Mouse (Mus musculus): ENCODE results near the gene Rnf123.
A peak's percentile ranks its signal among the peaks of the same experiment; 100 is the strongest.

Rnf123 gene

DNA sequence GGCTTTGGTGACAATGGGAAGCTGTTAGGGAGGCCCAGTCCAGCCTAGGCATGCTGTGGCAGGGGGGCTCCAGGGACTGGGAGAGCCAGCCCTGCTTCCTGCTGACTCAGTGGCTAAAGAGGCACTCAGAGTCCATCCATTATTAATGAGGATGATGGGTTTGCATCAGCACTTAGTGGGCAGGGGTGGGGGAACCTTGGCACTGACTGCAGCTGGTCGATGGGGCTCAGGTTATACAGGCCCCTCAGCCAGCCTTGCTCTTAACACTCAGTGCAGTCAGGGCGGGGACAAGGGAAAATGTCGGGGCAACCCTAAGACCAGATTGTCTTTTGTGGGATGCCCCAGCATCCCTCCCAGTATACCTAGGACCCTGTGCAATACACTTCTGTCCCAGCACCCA lies 21.0 kb downstream of the Rnf123 start:
- DNase-seq, result no peak

DNA sequence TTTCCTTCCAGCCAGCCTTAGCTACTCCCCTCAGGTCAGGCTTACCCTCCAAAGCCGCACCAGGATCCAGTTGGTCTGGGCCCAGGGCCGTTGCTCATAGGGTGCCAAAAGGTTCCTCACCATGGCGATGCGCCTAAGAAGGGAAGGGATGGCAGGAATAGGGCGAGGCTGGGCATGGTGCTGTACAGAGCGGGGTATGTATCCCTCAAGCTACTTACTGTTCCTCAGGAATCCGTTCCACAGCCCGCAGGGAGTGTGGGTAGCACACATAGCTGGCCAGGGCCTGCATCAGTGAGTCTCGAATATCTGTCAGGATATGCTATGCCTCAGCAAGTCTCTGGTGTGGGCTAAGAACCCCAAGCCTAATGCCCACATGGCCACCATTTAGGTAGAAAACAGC lies 24.9 kb downstream of the Rnf123 start:
- DNase-seq, result peak; percentile 7 to 8

DNA sequence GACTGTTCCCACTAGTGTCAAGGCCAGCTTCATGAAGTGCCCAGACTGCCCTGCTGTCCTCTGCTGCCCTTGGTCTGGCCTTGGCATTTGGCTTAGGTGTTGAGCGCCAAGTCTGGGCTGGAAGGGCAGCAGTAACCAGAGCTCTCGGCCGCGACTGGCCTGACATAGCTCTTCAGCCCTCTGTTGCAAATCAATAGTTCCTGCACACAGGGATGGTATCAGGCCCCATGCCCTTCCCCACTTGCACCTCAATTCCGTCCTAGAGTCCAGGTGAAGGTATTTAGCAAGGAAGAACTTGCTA lies 25.9 kb downstream of the Rnf123 start:
- DNase-seq, result peak; percentile 5 to 11

DNA sequence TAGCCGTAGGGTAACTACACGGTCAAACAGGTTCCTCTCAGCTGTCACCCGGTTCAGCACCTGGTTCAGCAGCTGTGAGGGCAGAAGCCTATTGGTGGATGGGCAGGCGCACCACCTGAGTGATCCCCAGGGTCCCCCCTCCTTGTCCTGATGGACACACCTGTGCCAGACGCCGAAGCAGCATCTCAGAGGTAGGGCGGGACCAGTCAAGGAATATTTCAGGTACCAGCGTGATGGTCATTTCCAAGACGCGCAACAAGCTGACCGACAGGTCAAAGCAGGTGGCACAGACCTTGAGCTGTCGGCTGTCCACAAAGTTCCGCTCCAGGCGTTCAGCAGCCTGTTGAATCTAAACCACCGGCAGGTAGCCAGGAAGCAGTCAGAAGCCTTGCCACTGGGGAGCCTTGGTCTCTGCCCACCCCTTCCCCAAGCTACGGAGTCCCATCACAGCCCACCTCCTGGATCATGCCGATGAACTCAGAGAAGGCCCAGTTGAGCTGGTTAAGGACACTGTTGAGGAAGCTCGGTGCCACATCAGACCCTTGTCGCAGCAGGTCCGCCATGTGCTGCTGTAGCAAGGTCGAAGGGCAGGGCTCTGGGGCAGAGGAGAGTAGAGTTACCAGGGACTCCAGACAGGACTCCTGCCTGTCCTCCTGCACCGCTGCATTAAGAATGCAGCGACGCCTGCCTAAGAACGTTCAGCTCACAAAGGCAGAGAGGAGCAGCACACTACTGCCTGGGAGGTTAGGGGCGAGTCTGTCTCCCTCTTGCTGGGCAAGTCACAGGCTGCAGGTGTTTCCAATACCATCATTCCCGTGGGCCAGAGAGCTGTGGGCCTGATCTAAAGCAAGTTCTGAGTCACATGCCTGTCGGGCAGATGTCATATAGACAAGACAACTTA lies 26.5 kb downstream of the Rnf123 start:
- peak; percentile 5 to 9 for DNase-seq

DNA sequence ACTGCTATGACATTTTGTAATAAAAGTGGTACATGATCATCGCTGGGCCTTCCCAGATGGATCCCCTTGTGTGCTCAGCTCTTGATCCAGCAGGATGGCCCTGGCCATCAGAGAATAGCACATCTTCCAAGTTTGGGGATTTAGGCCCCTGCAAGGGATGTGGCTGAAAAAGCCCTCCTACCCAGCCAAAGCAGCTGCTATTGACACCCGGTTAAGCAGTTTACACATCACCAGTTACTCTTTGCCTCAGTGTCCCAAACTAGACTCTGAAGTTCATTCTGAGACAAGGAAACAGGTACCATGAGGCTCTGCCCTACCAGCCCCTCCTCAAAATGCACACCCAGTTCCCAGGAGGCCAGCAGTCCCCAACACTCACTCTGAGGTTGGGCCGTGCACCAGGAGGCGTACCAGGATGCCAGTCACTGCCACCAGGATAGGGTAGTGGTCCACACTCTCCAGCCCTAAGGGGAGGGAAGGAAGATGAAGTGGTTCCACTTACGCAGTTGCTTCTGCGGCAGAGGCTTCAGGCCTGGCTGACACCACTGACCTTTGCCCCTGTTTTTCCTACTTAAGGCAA lies 27.4 kb downstream of the Rnf123 start:
- DNase-seq, result peak in 1 of 2 experiments; percentile 2

DNA sequence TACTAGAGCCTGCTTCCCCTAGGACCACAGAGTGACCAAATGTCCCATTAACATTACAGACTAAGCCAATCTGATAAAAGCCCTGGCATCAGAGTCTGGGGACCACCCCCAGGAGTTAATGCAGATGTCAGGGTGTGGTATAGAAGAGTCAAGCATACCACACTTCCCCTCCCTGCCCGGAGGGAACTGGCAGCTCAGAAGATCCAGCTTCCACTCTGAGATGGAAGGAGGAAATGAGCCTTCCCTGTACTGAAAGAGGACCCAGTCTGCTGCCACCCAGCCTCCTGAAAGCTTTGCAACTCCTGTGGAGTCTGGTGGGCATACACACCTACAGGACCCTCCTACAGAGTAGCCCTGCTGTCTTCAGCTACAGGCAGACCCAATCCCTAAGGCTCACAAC lies 28.1 kb downstream of the Rnf123 start:
- DNase-seq, result no peak

DNA sequence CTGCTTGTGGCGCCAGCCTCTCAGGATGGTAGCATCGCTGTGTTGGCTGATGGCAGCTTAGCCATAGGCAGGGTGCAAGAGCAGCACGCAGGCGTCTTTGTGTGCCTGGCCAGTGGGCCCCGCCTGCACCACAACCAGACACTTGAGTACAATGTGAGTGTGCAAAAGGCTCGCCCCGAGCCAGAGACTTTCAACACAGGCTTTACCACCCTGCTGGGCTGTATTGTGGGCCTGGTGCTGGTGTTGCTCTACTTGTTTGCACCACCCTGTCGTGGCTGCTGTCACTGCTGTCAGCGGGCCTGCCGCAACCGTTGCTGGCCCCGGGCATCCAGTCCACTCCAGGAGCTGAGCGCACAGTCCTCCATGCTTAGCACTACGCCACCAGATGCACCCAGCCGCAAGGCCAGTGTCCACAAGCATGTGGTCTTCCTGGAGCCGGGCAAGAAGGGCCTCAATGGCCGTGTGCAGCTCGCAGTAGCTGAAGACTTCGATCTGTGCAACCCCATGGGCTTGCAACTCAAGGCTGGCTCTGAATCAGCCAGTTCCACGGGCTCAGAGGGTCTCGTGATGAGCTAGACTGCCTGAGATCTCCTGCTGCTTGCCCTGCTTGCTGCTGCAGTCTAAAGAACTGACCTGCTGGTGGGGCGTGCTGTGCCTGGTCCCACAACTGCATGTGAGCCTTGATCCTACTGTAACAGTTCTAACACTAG lies 28.7 kb downstream of the Rnf123 start:
- no peak for DNase-seq

DNA sequence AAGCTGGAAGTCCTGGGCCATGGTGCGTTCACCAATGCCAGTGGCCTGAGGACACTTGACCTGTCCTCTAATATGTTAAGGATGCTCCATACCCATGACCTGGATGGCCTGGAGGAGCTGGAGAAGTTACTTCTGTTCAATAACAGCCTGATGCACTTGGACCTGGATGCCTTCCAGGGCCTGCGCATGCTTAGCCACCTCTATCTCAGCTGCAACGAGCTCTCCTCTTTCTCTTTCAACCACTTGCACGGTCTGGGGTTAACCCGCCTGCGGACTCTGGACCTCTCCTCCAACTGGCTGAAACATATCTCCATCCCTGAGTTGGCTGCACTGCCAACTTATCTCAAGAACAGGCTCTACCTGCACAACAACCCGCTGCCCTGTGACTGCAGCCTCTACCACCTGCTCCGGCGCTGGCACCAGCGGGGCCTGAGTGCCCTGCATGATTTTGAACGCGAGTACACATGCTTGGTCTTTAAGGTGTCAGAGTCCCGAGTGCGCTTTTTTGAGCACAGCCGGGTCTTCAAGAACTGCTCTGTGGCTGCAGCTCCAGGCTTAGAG lies 29.4 kb downstream of the Rnf123 start:
- DNase-seq, result no peak

DNA sequence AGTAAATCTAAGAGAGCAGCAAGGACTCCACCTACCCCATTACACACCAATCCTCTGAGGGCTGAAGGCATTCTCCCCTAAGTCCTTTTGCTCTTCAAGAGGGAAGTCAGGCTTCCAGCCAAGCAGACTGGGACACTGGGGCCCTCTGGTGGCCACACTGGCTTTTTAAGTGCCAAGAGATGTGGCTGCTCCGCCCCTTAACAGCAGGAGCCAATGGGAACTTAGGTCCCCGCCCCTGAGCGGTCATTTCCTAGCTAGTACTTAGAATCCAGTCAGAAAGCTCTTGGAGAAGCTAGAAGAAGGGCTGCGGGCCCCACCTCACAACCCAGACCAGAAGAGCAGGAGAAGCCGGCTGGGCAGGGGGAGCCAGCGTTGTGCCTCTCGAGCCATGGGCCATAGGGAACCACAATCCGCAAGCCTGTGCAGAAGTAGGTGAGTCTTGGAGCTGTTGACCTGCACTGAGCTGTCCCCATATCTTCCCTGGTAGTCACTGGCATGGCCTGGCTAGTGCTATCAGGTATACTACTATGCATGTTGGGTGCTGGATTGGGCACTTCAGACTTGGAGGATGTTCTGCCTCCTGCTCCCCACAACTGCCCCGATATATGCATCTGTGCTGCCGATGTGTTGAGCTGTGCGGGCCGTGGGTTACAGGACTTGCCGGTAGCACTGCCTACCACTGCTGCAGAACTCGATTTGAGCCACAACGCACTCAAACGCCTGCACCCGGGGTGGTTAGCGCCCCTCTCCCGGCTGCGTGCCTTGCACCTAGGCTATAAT lies 30.1 kb downstream of the Rnf123 start, which contains the start of gene Amigo3:
Gene Amigo3, plus strand, starts transcription at position 275 of the 780 bp plus-strand sequence.
- DNase-seq, result peak; percentile 96

DNA sequence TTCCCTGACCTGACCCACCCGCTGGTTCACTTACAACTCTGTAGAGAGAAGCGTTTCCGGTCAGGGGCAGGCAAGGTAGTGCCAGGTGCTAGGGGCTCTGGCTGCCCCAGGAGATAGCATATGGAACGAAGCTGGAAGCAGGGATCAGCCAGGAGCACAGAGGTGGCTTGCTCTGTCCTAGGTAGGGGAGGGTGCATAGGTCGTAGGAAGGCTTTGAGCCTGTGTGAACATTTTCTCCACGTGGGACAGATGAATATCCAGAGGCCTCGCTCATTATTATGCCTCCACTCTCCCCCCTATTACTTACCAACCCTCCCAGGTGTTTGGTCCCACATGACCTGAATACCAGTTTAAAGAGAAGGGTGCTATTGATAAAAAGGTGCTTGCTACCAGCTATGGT lies 30.7 kb downstream of the Rnf123 start:
- no peak for DNase-seq

DNA sequence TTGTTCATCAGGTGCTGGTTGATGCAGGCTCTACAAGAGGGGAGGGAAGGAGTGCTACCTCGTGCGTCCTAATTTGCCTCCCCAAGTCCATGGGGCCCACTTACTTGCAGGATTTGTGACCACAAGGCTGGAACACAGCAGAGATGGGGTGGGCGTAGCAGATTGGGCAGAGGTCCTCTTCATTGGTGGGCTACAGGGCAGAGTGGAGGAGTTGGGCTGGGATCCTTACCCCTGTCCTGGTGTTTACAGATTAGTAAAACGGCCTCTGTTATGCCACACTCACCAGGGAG lies 31.3 kb downstream of the Rnf123 start:
- DNase-seq, result no peak

DNA sequence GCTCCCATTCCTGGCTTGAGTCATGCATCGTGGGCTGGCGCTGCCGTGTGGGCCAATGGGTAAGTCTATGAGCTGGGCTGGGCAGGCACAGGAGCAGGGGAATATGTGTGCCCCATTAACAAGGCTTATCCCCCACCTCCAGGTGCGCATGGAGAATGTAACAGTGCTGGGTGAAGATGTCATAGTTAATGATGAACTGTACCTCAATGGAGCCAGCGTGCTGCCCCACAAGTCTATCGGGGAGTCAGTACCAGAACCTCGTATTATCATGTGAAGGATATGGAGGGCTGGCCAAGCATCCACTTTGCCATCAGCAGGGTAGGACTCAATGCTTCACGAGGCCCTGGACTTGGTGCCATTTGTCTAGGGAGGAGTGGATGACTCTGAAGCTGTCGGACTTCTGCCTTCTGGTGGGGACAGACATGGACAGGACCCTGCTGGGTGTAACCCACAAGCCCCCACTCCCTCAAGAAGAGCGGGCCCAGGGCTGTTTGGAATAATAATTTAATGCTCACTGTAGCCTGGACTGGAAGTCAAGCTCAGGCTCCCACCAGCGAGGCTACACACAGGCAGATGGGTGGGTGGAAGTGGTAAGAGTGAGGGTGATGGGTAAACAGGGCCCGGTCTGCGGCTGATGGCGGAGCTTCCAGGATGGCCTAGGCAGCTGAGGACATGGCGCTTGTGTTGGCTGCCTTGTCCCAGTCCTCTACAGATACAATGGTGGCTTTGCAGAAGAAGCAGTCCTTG lies 31.8 kb downstream of the Rnf123 start:
- no peak for DNase-seq

DNA sequence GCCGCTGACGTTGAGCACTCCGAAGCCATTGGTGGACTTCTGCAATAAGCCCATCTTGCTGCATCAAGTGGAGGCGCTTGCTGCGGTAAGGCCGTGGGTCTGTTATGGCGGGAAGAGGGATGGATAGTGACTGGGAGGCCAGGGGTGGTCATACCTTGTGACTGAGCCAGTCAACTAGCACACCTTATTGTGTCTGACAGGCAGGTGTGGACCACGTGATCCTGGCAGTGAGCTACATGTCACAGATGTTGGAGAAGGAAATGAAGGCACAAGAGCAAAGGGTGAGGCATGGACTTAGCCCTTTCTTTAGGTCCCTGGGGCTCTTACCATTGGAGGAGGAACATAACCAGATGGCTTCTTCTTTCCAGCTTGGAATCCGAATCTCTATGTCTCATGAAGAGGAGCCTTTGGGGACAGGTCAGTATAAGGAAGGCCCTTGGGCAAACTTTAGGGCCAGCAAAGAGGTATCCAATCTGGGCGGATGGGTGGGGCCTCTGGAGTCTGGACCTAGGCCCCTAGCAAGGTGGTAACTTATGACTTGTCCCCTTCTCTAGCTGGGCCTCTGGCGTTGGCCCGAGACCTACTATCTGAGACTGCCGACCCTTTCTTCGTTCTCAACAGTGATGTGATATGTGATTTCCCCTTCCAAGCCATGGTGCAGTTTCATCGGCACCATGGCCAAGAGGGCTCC lies 33.4 kb downstream of the Rnf123 start:
- no peak for DNase-seq

DNA sequence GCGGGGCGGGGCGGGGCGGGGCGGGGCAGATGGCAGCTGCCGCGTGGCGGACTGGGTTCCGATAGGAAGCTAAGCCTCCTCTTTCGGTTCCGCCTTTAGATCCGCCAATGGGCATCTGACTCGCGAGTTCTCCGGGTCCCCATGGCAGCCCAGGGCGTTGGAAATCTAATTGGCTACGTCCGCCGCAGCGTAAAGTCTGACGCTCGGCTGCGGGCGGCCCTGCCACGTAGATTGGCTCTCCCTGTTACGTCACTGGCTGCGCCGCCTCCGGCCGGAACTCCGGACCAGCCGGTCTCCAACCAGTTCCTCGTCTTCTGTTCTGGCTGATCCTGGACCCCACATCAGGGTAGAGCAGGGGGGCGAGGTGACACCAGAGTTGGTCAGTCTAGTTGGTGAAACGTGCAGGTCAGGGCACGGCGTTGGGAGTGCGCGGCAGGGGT lies 34.1 kb downstream of the Rnf123 start, which contains the start of gene Gmppb:
Gene Gmppb, plus strand, starts transcription at position 227 of the 440 bp plus-strand sequence.
- DNase-seq, result peak; percentile 97 to 98

DNA sequence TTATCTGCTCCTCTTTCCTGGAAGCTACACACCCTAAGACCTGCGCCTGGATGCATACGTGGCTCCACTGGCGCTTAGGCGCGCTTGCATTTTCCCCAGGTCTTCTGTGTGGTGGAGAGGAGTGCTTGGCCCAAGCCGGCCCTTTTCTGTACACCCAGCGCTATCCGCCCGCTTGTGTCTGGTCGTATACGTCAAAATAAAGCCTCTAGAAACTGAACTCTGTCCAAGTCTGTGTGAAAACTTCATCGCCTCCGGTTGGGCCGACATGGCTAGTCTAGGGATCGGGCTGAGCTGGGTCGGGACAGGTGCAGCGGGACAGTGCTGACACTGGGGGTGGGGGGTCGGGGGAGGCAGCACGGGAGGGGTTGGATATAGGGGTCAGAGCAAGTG lies 34.6 kb downstream of the Rnf123 start:
- no peak for DNase-seq

DNA sequence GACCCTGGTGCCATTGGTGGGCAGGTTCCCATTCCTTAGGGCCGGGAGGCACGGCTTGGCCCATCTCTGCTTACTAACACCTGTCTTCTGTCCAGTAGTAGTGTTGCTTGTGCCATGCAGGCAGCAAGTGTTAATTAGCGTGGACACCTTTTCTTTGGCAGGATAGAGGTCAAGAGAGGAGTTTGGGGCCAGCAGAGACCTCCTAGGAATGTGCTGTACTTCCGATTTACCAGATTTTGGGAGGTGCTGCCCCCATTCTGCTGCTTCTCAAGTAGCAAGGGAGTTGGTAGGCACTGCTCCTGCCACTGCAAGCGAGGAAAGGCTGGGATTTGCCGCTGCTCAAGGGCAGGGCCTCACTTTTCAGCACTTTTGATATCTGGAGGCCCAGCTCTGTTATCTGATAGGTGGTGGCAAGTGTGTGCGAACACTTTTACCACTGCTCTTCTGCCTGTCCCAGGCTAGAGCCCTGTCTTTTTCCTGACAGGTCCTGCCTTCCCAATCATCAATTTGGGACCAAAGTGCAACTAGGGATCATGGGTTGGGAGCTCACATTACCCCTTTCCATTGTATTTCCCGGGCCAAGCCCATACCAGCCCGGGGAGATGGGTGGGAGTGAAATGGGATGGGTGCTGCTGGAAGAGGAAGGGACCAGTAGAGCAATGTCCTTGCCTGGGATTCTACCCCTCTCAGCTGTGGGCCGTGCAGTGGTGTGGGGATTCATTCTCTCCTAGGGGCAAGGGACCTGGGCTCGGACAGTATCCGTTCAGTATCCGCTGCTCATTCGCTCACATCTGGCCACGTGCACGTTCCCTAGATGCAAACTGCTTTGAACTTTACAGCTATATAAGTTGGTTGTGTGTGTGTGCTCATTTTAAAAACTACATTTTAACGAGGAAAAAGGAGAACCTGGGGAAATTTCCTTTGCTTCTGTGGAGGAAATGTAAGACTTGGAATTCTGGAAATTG lies 35.3 kb downstream of the Rnf123 start:
- no peak for DNase-seq

DNA sequence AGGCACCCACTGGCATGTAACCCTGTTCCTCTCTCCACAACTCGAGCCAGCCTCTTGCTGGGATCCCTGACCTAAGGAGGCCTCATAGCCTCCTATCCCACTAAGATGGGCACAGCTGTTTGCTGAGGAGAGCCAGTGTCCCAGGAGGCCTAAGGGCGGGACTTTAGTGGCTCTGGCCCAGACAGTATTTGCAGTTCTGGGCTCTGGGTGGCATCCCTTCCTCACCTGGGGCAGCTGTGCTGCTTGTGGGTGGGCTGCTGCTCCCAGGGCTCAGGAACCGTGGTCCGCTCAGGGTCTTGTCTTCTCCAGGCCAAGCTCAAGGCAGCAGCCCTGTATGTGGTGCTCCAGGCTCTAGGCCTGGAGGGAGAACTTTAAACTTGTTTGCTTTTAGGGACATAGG lies 36.6 kb downstream of the Rnf123 start:
- DNase-seq, result no peak

DNA sequence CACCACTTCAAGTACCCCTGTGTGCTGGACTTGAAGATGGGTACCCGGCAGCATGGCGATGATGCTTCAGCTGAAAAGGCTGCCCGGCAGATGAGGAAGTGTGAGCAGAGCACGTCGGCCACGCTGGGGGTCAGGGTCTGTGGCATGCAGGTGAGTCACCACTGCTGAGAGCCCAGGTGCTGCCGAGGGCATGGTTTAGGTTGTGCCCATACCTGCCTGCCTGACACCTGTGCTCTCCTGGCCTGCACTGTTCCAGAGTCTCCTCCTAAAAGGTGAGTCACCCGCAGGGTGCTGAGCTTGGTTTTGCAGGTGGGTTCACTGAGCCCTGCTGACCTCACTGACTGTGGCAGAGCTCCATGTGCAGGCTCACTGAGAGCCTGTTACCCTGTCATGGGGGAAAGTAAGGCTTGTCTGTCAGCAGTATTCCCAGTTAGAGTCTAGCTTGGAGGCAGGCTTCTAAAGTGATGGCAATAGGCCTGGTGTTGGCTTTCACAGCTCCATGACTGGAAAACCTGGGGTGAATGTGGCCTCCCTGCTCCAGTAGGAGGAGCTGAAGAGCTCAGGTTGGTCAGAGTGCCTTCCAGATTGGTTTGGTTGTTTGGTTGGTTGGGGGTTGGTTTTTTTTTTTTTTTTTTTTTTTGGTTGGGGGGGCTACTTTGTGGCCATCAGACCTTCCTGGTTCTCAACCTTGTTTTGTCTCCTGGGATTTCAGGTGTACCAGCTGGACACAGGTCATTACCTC lies 38.2 kb downstream of the Rnf123 start:
- DNase-seq, result no peak

Data from cerebellum, postnatal 10 days (tissue).